Mouse (Mus musculus) small intestine, adult 2 months (tissue): ENCODE results near the gene Pnpla1.

Source experiments
- CTCF ChIP-seq: fragments of 200-500 bp; IDR thresholded peaks from 2 replicates; pipeline ENCODE4 v1.5.1; 2012; ENCODE audit warnings: low read depth, mild to moderate bottlenecking, control low read depth, inconsistent platforms, low read length, moderate library complexity, mixed read lengths; ENCODE audit not compliant: insufficient replicate concordance, insufficient read length; ENCODE audit errors: extremely low read depth
- POLR2A ChIP-seq: fragments of 200-500 bp; IDR thresholded peaks from 2 replicates; pipeline ENCODE4 v1.6.1; 2012; ENCODE audit warnings: low read depth, mild to moderate bottlenecking, control low read depth, inconsistent platforms, low read length, moderate library complexity

GRCm38 (mm10) chr17:28926866-28927635, 68.8 kb downstream of the Pnpla1 start:
- peak; percentile 90; the same call in 1 of the 2 replicates for TF ChIP-seq CTCF
- TF ChIP-seq POLR2A: no peak
